Mouse (Mus musculus) adrenal gland, postnatal 25 days (tissue): ENCODE measurements at regions not wholly inside any gene's neighbourhood (a gene's known extent, or its start where the extent isn't known, plus 50 kb on each side); places are given as distances from the start of the nearest gene placed in this dataset.

ENCODE experiments used
- DNase-seq: peaks from one replicate; pipeline ENCODE4 v3.0.0; 2021; ENCODE audit warnings: mixed read lengths

DNA sequence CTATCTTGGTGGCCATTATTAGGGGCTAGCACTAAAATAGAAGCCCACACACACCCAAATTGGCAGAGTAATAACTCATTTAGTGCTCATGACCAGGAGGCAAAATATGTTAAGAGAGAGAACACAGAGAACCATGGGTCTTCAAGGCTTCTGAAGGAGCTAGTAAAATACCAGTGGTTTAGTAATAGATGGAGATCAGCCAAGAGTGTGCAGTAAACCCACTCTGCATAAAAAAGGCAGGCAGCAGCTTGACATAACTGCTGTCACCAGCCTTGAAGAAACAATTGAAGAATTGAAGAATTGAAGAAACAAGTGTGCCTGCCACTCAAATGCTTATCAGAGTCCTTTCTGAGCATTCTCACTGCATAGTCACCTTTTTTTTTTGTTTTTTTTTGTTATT is 227.9 kb downstream of the Csl start:
- no peak for DNase-seq

DNA sequence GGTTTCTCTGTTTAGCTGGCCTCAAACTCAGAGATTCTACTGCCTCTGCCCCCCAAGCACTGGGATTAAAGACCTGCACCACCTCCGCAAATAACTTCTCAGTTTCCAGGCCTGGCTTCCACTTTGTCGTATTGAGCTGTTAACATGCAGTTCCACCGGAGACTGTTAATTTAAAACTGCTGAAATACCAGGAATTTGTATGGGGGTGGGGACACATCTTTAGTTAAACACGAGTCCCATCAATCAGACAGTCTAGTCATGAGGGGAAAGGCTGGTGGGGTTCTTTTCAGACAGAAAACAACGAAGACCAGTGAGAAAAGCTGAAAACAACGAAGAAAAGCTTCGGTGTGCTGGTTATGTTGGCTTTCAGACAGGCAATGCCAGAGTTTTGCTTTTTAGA is 227.5 kb downstream of the Csl start:
- DNase-seq = no peak

DNA sequence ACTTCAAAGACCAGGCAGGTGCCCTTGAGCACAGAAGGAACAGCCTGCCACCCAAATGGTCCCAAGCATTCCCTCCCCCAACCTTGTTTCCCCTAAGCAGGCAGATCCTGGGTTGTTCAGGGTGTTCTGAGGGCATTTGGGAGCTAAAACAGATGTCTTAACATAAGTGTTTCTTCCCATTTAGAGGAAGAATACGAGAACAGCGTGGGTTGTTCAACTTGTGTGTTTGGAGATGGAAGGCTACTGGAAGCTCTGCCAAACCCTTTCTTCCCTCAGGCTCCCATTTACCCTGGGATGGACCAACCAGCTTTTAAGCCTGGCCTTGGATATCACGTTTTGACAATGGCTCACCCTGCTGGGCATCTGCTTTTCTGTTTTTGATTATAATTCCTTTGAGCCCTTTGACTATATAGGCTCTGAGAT is 226.8 kb downstream of the Csl start:
- DNase-seq = no peak

DNA sequence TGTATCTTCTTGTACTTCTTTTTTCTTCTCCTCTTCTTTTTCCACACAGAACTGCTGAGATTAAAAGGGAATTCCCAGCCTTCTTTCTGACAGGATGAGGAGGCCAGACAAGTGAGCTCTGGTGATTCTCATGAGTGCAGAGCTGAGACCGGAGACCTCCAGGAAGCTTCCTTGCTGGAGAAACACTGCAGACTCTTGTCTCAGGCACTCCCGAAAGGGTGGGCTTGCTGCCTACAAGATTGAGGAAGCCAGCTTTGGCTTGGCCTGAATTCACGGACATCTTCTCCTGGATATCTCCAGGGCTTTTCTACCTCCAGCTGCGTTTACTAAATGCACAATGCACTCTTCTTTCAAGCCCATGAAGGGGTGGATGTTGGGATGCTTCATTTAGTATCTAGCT is 226.0 kb downstream of the Csl start:
- no peak for DNase-seq

DNA sequence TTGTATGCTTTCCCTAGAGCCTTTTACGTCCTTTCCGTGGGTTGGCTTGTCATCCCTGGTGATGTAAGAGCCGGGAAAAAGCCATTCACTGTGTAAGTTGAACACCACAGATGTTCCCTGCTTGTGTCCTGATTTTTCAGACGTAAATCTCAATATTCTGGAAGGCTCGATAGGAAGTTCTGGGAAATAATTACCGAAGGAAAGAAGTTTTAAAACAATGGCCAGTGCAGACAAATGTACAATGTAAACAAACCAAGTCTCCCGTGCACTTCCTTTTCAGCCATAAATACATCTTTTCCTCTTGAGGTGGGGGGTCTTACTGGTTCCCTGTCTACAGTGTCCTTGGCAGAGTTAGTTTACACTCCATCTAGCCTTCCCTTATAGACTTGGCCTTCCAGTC is 225.2 kb downstream of the Csl start:
- no peak for DNase-seq

DNA sequence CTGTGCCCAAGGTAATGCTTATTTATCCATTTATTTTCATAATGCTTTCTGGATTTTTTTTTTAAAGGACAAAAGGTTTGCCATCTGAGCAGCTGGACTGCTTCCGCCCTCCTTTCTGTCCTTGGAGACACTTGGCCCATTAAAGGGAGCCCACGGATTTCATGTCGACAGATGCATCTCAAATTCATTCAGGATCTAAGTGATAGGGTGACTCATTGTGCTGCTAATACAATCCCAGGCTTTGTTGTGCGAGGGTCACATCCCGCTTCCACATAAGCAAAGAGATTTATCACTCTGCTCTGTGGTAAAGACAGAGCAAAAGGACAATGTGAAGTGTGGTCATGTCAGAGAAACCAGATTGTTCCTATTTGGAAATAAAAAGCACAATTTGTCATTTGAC is 220.8 kb downstream of the Csl start:
- DNase-seq = no peak

DNA sequence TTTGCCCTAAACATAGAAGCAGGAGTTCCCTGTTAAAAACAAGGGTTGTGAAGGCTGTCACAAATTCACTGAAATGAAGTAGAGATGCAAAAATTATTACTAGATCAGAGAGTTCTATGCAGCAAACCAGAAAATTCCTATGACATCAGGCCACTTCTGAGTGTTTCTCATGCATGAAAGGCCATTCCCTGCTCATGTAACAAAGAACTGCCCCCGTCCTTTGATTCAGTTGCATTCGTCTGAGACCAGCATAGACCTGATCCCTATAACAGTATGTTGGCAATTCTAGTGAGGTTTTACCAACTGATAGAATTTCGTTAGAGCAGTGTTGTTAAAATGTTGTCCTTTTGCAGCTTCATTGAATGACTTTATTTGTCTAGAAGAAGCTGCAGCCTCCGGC is 207.1 kb downstream of the Csl start:
- DNase-seq = no peak

DNA sequence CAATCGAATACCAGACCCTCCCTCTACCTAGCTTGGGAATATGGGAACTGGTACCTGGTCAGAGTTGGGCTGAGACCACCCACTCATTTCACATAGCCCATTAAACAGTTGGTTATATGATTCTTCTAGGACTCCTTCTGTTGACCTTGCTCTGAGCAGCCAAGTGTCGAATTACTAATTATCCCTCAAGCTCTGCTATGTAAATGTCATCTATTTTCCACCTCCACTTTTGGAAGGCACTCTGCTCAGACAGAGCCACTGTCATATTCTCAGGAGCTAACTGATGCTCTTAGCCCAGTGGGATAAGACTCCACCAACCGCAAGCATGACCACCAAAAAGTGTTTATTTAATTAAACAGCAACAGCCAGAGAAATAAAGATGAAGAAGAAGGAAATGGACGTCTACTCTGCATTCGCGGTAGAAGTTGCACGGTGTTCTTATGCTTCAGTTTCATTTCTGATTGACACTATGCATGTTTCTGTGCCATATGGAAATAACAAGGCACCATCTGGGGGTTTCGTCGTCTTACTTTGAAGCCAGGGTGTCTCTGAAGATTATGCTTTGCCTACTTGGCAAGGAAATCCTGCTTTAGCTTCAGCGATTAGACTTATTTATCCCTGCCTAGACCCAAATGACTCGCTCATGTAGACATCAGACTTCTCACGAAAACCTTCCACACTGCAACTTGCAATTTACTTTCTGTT is 206.5 kb downstream of the Csl start:
- DNase-seq = no peak

DNA sequence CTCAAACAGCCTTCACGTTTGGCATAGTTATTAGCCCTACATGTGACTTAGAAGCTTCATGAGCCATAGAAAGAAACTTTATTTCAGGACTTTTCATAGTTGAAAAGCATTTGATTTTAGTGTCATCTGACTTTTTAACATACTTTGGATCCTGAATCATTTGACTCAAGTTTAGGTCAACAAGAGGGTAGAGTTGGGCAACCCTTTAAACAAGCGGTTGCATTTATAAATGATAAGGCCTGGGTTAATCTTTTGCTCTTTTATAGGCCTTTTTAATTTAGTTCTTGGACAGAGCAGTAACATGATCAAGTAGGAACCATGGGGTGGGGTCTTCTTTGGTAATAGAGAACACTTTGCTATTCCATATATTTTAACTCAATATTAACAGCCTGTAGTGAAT is 204.4 kb downstream of the Csl start:
- no peak for DNase-seq

DNA sequence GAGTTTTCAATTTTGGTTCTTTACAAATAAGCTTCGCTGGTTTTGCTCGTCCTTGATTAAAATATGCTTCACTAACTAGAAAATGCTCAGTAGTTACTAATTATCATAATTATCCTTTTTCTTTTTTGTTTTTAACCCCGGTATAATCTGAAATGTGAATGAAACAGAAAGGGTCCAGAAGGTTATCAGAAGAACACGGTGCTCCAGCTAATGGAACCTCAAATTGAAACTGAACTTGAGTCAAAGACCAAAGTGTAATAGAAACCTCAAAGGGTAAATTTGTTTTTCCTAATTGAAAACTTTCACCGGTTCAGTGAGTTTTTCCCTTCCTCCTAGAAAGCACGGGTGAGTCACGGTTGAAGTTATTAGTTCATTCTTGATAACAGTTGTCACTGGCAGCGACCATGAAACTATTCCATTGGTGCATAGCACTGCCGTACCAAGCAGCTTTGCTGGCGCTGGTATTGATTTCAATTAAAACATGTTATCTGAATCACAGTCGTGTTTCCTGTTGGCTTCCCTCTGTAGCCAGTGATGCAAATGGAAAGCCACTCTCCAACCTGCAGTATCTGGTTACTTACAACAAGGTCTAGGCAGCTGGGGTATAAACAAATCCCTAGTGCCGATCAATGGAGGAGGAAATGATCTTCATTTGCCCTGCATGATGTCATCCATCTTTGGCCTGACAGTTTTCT is 203.7 kb downstream of the Csl start:
- DNase-seq = peak; percentile 26

DNA sequence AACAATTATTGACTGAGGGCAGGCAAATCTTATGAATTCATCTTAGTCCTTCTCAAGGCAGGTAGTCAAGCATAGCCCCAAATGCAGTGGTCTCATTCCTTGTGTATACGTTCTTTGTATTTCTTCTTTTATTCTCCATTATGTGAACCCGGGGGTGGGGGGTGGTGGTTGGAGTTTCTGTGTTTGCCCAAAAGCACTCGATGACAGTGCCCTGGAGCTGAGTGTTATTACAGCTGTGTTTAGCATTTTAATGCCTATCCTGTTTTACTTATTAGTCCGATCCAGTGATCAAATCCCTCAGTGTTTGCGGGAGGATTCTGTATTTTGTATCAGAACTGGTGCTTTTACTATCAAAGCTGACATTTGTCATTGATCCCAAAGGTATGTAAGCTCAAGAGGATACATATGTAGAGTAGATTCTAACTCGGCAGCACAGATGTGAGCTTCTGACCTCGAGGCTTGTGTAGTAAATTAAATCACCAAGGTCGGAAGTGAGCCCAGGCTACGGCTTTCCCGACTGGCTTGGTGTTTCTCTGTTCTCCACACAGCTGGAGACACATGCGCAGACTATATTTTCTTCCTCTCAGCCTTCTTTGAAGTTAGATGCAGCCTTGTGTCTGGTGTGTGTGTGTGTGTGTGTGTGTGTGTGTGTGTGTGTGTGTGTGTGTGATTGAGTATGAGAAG is 203.0 kb downstream of the Csl start:
- no peak for DNase-seq

DNA sequence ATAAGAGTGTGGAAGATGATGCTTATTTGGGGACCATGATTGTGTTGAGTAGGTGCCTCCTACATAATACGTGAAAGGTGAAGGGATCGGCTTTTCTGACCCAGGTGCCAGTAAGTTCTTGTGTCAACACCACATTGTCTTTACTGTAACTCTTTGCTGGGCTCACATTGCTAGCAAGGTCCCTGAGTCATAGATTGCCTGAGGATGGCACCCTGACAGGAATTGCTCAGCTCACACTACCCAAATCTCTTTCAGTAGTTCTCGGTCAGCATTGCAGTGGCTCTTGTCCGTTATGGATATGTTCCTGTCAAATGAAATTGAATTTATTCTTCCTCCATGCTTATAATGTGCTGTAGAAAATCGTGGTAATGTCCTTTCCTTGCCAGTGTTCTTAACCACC is 200.8 kb downstream of the Csl start:
- DNase-seq = peak; percentile 16

DNA sequence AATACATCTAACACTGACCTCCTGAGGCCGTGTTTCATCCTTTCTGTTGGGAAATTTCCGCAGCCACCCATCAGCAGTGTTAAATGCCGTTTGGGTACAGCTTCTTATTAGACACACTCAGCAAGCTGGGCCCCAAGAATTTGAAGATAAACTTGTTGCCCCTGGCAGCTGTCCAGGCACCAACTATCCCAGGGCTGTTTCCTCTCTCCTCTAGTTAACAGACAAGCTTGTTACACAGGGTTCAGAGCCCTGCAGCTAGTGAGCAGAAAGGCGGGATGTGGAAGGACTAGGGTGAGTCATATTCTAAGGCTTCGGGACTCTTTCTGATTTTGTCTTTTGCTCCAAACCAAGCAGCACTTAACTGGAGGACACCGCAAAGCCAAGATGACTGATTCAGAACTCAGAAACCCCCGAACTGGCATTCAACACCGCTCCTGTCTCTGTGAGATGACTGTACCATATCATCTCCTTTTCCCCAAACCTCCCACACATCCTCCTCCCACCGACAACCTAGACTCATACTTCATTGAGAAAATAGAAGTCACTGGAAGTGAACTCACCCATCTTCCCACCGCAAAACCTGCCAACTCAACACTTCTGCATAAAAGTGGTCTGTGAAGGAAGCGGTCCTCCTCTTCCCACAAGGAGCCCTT is 198.2 kb downstream of the Csl start:
- peak; percentile 23 for DNase-seq

DNA sequence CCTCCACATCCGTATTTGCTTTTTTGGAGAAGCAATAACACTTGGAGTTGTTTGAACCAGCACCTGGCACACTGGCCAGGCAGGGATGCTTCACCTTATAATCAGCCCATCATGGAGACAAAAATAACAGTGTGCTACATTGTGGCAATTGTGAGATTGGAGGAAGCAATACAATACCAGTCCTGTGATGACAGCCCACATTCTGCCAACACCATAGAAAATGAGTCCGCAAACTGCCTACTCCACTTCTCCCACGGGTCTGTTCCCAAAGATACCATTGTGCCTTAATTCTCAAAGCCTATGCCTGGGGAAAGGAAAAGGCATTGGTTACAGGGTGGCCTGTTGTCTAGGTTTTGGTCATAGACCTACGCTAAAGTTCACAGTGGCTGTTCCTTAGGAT is 194.9 kb downstream of the Csl start:
- no peak for DNase-seq

DNA sequence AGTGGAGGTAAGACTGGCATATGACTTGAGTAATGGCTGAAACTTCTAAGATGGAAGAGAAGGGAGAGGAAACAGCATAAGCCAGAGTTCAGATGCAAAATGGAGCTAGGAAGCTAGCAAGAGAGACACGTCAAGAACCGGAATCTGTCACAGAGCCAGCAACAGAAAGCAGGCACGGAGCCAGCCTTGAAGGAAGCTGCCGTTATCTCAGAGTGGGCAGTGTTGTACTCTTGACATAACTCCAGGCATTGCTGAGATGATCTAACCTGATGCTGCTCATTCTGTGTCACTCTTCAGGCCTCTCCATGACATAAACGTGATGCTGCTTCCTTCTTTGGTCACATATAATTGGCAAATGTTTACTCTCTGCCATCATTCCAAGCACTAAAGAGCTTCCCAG is 191.0 kb downstream of the Csl start:
- DNase-seq = peak; percentile 58

DNA sequence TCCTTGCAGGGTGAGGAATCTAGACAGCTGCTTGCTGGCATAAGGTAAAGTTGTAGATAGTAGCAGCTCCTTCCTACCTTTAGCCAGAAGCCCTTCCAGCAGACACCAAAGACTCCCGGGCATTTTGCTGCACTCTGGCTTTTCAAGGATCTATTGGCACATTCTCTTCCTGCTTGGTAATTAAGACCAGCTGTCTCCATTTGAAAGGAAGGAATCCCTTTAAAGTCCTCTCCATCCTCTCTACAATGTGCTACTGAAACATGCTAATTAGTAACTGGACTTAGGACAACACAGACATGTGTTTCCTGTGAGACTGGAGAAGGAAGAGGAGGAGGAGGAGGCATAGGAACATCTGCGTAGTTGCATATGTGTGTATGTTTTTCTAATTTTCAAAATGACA is 189.3 kb downstream of the Csl start:
- no peak for DNase-seq

DNA sequence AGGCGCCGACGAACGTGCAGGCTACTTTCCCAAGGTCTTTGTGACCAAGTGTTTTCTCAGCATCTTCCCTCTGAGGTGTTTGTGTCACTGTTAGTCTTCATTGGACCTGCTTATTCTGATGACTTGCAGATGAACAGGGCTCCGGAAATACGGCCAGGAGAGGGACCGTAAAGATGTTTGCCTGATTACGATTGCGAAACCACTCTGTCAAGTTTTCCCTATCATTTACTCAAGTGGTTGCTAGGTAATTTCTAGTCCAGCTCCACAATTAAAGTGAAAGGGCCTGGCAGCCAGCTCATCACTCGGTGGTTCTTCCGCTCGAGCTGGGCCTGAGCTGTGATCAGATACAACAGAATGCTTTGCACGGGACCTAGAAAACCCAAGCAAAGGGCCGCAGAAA is 185.5 kb downstream of the Csl start:
- no peak for DNase-seq

DNA sequence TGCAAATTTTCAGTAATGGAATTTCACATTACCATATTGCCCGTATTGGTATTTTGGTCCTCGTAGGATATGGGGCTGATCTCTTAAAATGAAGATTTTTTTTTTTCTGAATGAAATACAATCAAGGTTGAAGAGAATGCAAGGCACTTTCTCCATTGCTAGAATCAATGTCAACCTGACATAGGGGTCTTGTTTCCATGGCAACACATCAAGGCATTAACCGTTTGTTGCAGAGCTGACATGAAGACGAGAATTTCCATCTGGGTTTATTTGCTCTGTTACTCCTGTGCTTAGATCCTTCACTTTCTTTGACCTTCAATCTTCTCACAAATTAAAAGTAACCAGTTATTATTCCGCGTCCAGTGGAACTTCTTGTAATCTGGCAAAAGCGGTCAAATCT is 184.2 kb downstream of the Csl start:
- no peak for DNase-seq

DNA sequence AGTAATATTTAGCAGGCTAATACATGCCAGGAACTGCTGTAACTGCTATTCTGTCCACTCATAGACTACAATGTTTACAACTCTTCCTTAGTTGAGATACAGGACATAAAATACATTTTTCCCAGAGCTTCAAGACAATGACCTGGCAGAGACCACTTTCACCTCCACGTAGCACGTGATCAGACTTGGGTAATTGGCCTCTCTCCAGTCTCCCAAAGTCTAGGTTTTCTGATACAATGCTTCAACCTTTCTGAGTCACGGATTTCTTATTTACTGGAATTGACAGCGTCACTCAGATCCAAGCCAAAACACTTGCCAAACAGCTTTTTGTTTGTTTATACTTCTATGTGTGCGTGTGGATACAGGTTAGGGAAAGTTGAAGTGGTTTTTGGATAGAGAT is 183.2 kb downstream of the Csl start:
- no peak for DNase-seq

DNA sequence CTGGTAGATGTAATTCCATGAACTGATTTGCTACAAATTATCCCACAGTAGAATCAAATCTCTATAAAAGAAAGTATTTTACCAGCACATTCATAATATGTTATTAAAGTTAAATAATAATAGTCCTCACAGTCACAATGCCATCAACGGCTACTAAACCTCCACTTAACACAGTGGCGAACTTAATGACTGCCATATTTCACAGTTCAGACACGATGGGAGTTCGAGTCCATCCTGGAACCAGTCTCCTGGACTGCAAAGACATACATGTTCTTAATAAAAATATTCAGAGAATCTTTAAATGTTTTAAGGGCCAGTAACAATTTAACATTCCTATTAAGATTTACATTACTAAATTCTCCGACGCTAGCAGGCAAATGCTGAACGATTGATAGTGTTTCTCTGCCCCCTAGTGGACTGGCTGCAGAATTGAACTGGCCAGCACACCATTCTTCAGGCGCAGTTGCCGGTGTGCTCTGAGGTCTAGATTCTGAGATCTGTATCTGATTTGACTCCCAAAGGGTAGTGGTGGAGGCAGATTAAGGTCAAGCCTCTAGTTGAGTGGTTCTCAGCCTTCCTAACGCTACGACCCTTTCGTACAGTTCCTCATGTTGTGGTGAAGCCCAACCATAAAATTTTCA is 182.3 kb downstream of the Csl start:
- peak; percentile 23 for DNase-seq

DNA sequence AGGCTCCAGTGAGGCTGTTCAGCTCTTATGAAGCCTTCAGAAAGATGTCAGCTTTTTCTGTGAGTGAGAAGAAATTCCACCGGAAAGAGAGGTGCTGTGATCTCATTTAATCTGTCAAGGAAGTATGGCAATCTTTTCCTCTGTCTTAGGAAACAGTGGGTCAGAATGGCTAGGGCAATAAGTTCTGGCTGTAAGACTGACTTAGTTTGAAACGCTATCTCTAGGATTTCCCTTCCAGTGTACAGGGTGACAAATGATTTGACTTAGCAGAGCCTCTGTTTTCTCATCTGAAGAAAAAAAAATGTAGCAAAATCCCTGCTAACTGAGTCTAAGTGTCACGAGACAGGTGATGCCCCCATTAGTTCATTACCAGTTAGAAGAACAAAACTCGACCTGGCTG is 181.1 kb downstream of the Csl start:
- no peak for DNase-seq

DNA sequence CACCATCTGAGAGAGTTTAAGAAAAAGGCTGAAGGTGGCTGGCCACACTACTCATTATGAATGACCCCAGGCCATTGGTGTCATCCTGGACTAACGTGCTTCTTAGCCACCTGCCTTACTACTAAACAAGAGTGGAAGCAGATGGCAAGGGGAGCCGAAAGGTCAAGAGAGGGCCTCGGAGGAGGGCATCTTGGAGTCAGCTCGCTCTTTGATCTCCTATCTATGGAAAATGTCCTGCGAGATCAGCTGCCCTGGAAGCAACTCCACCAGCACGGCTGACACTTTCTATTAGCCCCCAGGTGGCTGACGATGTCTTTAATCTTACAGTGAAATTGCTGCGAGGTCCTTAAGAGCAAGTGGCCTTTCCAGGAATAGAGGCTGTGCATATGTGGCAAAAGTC is 179.3 kb downstream of the Csl start:
- no peak for DNase-seq

DNA sequence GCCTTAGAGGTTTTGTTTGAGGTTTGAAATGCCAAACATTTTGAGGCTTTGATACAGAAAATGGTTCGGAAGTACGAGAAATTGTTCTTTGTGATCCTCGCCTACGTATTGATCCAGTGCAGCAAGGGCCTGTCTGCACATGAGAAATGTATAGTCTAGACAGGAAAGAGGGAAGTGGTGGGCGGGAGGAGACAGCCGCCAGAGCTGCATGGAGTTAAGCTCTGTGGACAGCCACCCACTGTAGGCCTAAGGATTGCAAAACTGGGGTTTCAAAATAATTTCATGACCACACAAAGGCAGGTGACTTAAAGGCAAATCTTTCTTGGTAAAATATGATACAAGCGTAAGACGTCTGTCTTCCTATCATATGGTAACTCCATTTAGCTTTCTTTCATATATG is 178.4 kb downstream of the Csl start:
- no peak for DNase-seq
